Mouse (Mus musculus) embryonic facial prominence, embryonic 11.5 days (tissue): ENCODE results near the gene Mrgbp. TPM values are rescaled to one million over a fixed set of nuclear protein-coding genes. Genes with fewer than 3 reads are reported as not detected.

ENCODE experiments used
- ATAC-seq: fragments of 200-750 bp; cut with Nextera tagmentation; replicated peaks from 2 replicates; pipeline ENCODE4 v1.8.0; 2017; ENCODE audit warnings: low read depth; ENCODE audit not compliant: insufficient number of reproducible peaks, low FRiP score, low TSS enrichment
- DNase-seq: peaks from one replicate; pipeline ENCODE4 v3.0.0-alpha.2; 2015; ENCODE audit warnings: low spot score
- H3K27ac ChIP-seq: fragments of 300-500 bp; sonication (generic); replicated peaks from 2 replicates; pipeline ENCODE4 v1.5.1; 2014; ENCODE audit warnings: mild to moderate bottlenecking, low read depth, low read length, control low read depth
- H3K27me3 ChIP-seq: fragments of 300-500 bp; sonication (generic); 2 replicates; pipeline ENCODE4 v1.6.1; 2014; ENCODE audit warnings: mild to moderate bottlenecking, low read length, moderate library complexity, mixed read lengths; ENCODE audit not compliant: control insufficient read depth, insufficient read depth
- H3K36me3 ChIP-seq: fragments of 300-500 bp; sonication (generic); replicated peaks from 2 replicates; pipeline ENCODE4 v1.6.1; 2014; ENCODE audit warnings: low read depth, mild to moderate bottlenecking, low read length, moderate library complexity, mixed read lengths; ENCODE audit not compliant: control insufficient read depth, insufficient read depth
- H3K4me1 ChIP-seq: fragments of 300-500 bp; sonication (generic); 2 replicates; pipeline ENCODE4 v1.6.1; 2014; ENCODE audit warnings: low read length, mixed read lengths; ENCODE audit not compliant: control insufficient read depth, insufficient read depth
- H3K4me2 ChIP-seq: fragments of 300-500 bp; sonication (generic); 2 replicates; pipeline ENCODE4 v1.6.1; 2014; ENCODE audit warnings: low read depth, mild to moderate bottlenecking, control low read depth, low read length, moderate library complexity
- H3K4me3 ChIP-seq: fragments of 300-500 bp; sonication (generic); 2 replicates; pipeline ENCODE4 v1.5.1; 2014; ENCODE audit warnings: low read depth, low read length, control low read depth
- H3K9ac ChIP-seq: fragments of 300-500 bp; sonication (generic); replicated peaks from 2 replicates; pipeline ENCODE4 v1.6.1; 2014; ENCODE audit warnings: mild to moderate bottlenecking, control low read depth, low read length
- H3K9me3 ChIP-seq: fragments of 300-500 bp; sonication (generic); replicated peaks from 2 replicates; pipeline ENCODE4 v1.6.1; 2016; ENCODE audit warnings: mild to moderate bottlenecking, low read length, inconsistent platforms, mixed read lengths; ENCODE audit not compliant: control insufficient read depth
- WGBS: fragments of 180-500 bp; shearing (Covaris S2); extraction: QIAGEN DNeasy Blood & Tissue Kit; methylation state at CpG from one replicate; pipeline ENCODE4 v1.1.7; 2014; 5-methylcytosine and 5-hydroxymethylcytosine counted together
- polyA plus RNA-seq: library from polyadenylated mRNA; unstranded; fragments of >200 nt; fragmentation: Nextera tagmentation; extraction: Ambion mirVana; gene quantifications from 2 replicates; pipeline ENCODE4 v1.2.1, GENCODE M21; 2014

Gene Mrgbp
- polyA plus RNA-seq, 1 experiment from 2014 or later, result 35.6 TPM

DNA sequence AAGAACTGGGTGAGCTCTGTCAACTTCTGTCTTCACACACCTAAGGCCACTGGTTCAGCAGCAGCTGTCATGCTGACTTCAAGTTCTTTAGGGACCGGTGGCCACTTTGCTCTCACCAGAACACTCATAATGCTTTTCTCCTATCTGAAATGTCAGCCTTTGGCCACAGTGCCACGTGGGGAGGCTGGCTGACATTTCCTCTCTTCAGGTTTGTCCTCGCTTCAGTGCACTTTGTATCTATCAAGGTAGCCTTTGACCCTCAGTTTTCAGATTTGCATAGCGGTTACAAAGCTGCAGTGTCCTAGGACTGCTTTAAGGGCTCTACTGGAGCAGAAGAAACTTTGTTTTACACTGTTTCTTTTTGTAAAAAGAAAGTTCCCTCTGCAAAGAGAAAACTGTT is 4.6 kb upstream of the Mrgbp start:
- Histone ChIP-seq H3K27me3 (no peaks in the 10 kb centered on the region), H3K9ac (no peak overlapping the region), H3K27ac (no peak overlapping the region), H3K9me3 (no peaks in the 10 kb centered on the region), H3K36me3 (no peaks in the 10 kb centered on the region), H3K4me3 (no peak overlapping the region), H3K4me2 (no peak overlapping the region), H3K4me1 (no peaks in the 10 kb centered on the region)
- DNase-seq, result no peak
- 46% methylated on average over 4 of the region's 4 CpGs for WGBS
- no peak for ATAC-seq

DNA sequence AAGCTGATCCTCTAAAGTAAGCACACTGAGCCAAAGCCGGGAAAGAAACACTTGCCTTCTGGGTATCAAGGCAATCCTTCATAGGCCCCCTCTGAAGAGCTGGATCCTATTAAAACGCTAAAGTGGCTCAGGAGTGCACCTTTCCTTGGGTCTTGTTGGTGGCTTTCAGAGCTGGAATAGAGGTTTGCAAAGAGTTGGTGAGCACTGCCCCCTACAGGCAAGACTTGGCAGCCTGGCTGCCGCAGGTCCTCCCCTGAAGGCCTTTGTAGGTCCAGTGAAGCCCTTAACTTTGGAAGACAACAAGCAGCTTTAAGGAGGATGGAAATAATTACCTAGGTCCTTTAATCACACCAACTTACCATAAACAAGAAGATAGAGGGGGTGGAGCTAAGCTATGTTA is 2.4 kb upstream of the Mrgbp start:
- 8% methylated on average over 3 of the region's 3 CpGs for WGBS
- DNase-seq (peak; percentile 78), ATAC-seq (no peak)
- no peak overlapping the region for H3K4me2 ChIP-seq
- H3K4me3 ChIP-seq, result no peak overlapping the region
- no peaks in the 10 kb centered on the region; the same call in 1 of the 2 replicates for H3K4me1 ChIP-seq
- H3K36me3 ChIP-seq, result no peaks in the 10 kb centered on the region
- H3K9ac ChIP-seq, result no peak overlapping the region
- H3K27ac ChIP-seq, result no peak overlapping the region
- no peaks in the 10 kb centered on the region for H3K27me3 ChIP-seq
- H3K9me3 ChIP-seq, result no peaks in the 10 kb centered on the region

GRCm38 (mm10) chr2:180582481-180583153 is 1.5 kb downstream of the Mrgbp start:
- peak overlapping the region; percentile 80 for H3K4me2 ChIP-seq
- H3K27ac ChIP-seq, result peak overlapping the region; percentile 62; the same call in 1 of the 2 replicates
- H3K27me3 ChIP-seq, result no peaks in the 10 kb centered on the region
- H3K4me1 ChIP-seq, result no peaks in the 10 kb centered on the region; the same call in 1 of the 2 replicates
- no peaks in the 10 kb centered on the region; the same call in 1 of the 2 replicates for H3K36me3 ChIP-seq
- no peaks in the 10 kb centered on the region for H3K9me3 ChIP-seq
- ATAC-seq, result peak; percentile 77
- WGBS, result under 1% methylated on average over 52 of the region's 57 CpGs
- peak overlapping the region; percentile 86 for H3K4me3 ChIP-seq
- H3K9ac ChIP-seq, result peak overlapping the region; percentile 93
- DNase-seq, result peak; percentile 97

DNA sequence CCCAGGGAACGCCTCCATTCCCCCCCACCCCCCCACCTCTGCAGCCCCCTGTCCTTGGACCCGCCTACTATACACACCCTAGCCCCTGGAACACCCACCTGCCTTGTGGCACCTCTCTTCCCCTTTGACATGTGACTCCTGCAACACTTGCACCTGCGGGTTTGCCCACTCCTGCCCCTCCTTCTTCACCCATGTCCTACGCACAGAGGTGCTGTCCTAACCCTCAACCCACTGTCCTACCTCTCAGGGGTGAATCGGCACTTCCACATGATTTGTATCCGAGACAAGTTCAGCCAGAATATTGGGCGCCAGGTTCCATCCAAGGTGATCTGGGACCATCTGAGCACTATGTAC is 2.0 kb downstream of the Mrgbp start:
- Histone ChIP-seq H3K4me3 (peak overlapping the region; percentile 86), H3K27ac (no peak overlapping the region)
- WGBS, result 42% methylated on average over 6 of the region's 7 CpGs

GRCm38 (mm10) chr2:180588736-180589122 is 7.6 kb downstream of the Mrgbp start:
- H3K27me3 ChIP-seq, result no peaks in the 10 kb centered on the region
- H3K36me3 ChIP-seq, result peaks cover 5% of the 10 kb centered on the region
- H3K9me3 ChIP-seq, result no peaks in the 10 kb centered on the region; the same call in 1 of the 2 replicates
- H3K27ac ChIP-seq, result peak overlapping the region; percentile 90; the same call in 1 of the 2 replicates
- H3K4me1 ChIP-seq, result peaks cover 5% of the 10 kb centered on the region
- ATAC-seq (peak; percentile 49), DNase-seq (no peak)
- WGBS, result 47% methylated on average over 6 of the region's 6 CpGs
- H3K9ac ChIP-seq, result peak overlapping the region; percentile 93
- peak overlapping the region; percentile 79 for H3K4me2 ChIP-seq
- peak overlapping the region; percentile 87 for H3K4me3 ChIP-seq

More for the DNA sequence above, 2.0 kb downstream of the Mrgbp start:
- Histone ChIP-seq H3K4me1 (no peaks in the 10 kb centered on the region; the same call in 1 of the 2 replicates), H3K36me3 (no peaks in the 10 kb centered on the region; the same call in 1 of the 2 replicates), H3K27me3 (no peaks in the 10 kb centered on the region), H3K9me3 (no peaks in the 10 kb centered on the region), H3K4me2 (peak overlapping the region; percentile 80), H3K9ac (peak overlapping the region; percentile 93)
- DNase-seq (no peak), ATAC-seq (0 out of 2 replicates have a peak, but pooled peaks have one; percentile 4)

DNA sequence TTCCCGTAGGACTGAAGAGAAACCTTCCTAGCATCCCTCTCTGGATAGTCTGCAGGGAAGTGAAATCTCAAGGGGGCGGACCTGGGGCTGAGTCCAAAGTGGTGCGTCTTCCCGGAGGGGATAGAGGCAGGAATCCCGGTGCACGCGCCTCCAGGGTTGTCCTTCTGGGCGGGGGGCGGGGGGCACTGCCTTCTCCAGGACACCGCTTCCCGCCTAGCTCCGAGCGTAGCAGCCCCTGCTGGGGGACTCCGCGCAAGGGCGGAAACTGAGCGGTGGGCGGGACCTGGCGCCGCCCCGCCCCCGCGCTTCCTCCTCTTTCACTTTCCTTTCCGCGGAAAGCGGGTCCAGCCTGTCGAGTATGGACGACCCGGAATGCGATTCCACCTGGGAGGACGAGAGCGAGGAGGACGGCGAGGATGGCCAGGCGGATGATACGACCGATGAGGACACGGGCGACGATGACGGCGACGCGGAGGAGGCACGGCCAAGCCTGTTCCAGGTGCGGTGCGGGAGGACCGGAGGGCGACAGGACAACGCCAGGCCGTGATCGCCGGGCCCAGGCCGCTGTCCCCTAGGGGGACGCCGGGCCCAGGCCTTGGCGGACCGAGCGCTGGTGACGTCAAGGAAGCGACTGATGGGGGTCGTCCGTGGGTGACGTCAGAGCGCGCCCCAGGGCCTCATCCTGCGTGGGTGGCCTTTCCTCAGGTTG is 8.2 kb downstream of the Mrgbp start, which contains the start of gene Ogfr:
Ogfr (plus strand) TSS at position 123 of the 709 bp plus-strand sequence.
- H3K4me1 ChIP-seq, result peaks cover 5% of the 10 kb centered on the region; the same call in 1 of the 2 replicates
- no peaks in the 10 kb centered on the region for H3K27me3 ChIP-seq
- peaks cover 10% of the 10 kb centered on the region for H3K36me3 ChIP-seq
- DNase-seq (peak; percentile 93), ATAC-seq (peak; percentile 82)
- H3K4me3 ChIP-seq, result peak within 1 kb of the TSS; percentile 87
- H3K9ac ChIP-seq, result peak within 1 kb of the TSS; percentile 93
- no peaks in the 10 kb centered on the region; the same call in 1 of the 2 replicates for H3K9me3 ChIP-seq
- WGBS, result under 1% methylated on average over 54 of the region's 67 CpGs
- H3K27ac ChIP-seq, result peak within 1 kb of the TSS; percentile 90
- peak within 1 kb of the TSS; percentile 79 for H3K4me2 ChIP-seq

- no peak within 1 kb of the TSS for H3K27ac ChIP-seq
- peak within 1 kb of the TSS; percentile 67 for H3K4me2 ChIP-seq
Measured at GRCm38 (mm10) chr2:180597490-180597889, 16.4 kb downstream of the Mrgbp start, which contains the start of gene Col9a3. Col9a3 (plus strand) TSS chr2:180597790.

More at GRCm38 (mm10) chr2:180597490-180597889, 16.4 kb downstream of the Mrgbp start, which contains the start of gene Col9a3:
- no peak for ATAC-seq
- 47% methylated on average over 4 of the region's 4 CpGs for WGBS
- H3K9me3 ChIP-seq, result no peaks in the 10 kb centered on the region
- peak within 1 kb of the TSS; percentile 23 for H3K4me3 ChIP-seq
- H3K4me1 ChIP-seq, result peaks cover 4% of the 10 kb centered on the region; the same call in 1 of the 2 replicates
- H3K9ac ChIP-seq, result peak within 1 kb of the TSS; percentile 53; the same call in 1 of the 2 replicates
- H3K27me3 ChIP-seq, result no peaks in the 10 kb centered on the region
- H3K36me3 ChIP-seq, result peaks cover 7% of the 10 kb centered on the region
- no peak for DNase-seq
